Mouse (Mus musculus) G1E-ER4 (cell line): ENCODE results near the gene Rfx4. TPM values are rescaled to one million over a fixed set of nuclear protein-coding genes. Genes with fewer than 3 reads are reported as not detected.

ENCODE experiments used
- GATA1 ChIP-seq: IDR thresholded peaks from one replicate; pipeline ENCODE4 v1.8.0; 2012; ENCODE audit warnings: low read length, inconsistent platforms
- polyA plus RNA-seq: library from polyadenylated mRNA; stranded (reverse); fragments of >175 nt; gene quantifications from 2 replicates; pipeline ENCODE4 v1.2.3, GENCODE M21; 2012

Gene Rfx4
- polyA plus RNA-seq, 1 experiment: not detected

DNA sequence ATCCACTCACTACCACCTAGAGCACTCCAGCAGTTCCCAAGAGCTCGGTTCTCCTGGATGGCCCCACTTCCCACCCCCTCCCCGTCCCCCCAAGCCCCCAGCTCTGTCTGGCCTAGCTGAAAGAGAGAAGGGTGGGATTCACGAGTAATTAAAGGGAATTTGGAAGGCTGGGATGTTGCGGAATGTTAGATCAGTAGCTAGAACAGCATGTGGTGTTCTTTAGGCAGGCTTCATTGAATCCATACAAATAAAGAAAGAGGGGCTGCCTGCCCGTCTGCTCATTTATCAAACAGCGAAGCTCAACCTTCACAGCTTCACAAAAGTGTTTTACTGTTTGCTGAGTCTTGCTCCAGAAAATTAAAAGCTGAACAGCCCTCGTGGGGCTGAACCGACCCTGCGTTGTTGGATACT, 66.9 kb downstream of the Rfx4 start:
- TF ChIP-seq GATA1: no peak

DNA sequence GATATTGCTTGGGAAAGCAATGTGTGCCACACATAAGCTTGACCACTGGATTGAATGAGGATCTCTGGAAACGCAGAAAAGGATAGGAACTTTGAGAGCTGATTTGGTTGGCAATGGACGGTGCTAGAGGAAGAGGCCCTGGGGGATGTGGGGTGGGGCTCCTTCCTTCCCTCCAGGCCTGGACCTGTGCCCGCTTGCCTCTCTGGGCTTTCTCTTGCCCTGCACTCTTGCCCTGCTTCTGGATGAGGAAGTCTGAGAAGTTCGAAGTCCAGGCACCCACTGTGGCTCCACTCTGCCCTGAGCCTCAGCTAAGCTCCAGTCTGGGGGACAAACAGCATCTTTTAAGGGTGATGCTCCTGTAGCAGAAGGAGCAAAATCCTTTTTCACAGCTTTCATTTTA, 67.8 kb downstream of the Rfx4 start:
- TF ChIP-seq GATA1: no peak

DNA sequence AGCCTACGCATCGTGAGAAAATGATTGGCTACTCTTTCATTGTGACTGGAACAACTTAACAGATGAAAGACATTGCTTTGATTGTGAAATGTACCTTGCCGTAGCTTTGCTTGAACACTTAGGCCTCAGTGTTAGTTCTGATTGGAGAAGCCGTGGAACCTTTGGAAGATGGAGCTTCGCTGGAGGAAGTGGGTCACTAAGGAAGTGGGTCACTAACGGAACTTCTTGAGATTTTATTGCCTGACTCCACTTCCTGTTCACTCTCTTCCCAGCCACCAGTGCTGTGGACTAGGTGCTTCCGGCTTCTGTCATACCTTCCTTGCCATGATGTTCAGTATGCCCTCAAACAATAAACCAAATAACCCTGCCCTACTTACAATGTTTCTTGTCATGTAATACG, 73.1 kb downstream of the Rfx4 start:
- TF ChIP-seq GATA1: no peak

DNA sequence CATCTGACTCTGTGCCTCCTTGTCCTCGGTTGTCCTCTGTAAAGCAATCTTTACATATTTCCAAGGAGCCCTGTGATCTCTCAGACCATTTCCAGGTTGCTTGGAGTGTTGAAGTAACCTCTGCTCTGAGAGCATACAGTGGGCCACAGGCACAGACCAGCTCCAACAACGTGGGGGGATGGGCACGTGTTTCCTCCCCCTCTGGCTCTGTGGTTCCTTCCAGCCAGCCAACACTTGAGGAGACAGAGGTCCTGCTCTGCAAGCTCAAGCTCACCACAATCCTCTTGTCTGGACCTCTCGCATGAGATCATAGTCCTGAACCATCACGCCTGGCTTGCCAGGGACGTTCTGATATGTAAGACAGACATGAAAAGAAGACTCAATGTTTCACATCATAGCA, 79.7 kb downstream of the Rfx4 start:
- TF ChIP-seq GATA1: no peak

DNA sequence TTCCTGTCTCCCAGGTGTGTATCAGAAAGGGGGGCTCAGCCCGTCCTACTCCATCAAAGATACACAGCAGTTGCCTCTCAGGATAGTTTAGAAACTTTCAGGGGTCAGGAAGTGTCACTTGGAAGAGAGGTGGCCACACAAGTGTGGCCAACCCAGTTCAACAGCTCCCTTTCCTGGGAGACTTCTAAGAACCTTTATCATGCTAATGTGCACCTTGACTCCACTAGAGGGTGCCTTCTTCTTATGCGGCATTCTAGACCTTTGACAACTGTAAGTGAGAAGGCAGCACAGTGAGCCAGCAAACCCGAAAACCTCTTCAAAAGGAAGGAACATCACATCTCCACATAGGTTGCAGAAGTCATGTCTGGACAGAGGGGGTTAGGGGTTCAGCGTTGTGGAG, 80.2 kb downstream of the Rfx4 start:
- TF ChIP-seq GATA1: no peak

DNA sequence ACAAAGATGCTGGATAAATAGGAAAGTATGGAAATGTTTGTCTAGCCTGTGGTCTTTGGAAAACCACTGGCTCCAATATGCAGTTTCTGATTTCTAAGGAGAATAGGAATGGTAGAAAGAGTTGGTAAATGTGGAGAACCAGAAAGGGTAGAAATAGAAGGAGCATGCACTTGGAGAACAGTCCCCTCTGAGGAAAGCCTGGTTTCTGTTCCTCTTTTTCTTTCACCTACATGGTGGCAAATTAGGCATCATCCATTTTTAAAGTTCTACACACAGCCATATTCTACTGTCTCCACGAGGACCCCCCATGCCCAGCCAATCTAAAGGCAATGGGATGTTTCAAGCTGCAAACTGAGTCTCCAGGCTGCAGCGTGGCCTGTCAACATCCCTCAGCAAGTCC, 81.5 kb downstream of the Rfx4 start:
- no peak for TF ChIP-seq GATA1

DNA sequence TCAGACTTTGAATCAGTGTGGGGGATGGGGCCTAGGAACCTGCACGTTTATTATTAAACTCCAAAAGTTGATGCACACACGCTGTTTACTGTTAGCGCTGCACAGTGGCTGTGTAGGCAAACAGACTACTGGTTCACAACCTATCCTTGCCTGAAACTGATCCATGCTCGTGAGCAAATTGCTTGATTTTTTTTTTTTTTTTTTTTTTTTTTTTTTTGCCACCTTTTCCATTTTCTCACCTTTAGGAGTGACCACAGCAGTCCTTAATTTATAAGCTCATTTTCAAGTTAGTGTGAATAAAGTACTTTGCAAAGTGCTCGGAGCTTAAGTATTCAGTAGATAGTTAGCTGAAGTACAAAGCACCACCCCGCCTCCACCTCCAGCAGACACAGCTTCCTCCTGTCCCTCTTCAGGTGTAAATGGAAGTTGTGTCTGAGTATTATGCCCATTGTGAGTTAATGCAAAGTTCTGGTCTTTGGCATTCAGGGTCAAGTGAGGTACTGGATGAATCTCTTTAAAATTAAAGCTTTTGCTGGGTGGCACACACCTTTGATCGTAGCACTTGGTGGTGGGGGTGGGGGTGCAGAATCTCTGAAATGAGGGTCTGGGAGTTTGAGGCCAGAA, 83.1 kb downstream of the Rfx4 start:
- TF ChIP-seq GATA1: no peak

DNA sequence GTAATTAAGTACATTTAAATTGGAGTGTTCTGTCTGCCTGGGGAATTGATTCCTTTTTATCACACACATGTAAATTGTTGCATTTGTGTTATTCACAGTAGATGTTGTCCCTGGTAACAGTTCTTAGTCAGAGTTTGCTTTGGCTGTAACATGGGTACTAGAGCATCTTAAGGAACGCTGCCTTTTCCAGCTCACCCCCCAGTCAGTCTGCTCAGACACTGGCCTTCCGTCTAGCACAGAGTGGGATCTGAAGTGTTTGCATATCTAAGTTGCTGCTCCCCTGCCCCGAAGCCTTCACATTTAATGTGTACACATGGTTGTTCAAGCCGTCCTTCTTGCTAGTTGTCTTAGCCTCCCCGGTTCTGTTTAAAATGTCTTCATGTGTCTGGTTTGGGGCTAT, 90.8 kb downstream of the Rfx4 start:
- TF ChIP-seq GATA1: no peak

DNA sequence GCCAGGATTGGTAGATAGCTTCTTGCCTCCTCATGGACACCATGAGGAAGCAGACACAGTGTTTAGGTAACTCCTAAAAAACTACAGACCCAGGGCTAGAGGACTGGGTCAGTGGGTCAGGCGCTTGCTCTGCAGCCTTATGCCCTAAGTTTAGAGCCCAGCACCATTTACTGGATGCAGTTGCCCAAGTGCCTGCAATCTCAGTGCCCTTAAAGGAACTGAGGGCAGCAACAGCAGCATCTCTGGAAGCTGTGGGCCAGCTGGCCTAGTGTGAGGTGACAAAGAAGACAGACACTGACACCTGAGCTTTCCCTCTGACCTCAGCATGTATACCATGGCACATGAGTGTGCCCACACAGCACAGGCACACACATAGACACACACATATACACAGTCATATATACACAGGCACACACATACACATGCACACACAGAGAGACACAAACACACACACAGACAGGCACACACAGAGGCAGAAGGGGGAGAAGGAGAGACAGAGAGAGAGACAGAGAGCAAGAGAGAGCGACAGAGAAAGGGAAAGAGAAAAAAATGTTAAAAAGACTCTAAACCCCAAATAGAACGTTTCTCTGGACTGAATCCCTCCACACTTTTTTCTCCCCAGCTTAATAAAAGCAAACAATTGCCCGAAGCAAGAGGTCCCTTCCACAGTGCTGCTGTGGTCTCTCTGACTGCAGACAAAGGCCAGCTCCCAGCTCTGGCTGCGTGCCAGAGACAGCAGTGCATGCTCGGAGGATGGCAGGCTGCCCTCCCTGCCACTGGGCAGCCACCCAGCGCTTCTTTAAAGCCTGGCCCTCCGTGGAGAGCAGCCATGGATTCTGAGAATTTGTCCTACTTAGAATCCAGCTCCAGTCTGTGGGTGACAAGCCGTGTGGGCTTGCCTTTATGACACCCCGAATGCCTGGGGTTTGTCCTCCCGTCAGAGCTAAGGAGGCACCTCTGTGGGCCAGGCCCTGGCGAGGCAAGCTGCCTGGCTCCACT, 96.4 kb downstream of the Rfx4 start:
- TF ChIP-seq GATA1: no peak

DNA sequence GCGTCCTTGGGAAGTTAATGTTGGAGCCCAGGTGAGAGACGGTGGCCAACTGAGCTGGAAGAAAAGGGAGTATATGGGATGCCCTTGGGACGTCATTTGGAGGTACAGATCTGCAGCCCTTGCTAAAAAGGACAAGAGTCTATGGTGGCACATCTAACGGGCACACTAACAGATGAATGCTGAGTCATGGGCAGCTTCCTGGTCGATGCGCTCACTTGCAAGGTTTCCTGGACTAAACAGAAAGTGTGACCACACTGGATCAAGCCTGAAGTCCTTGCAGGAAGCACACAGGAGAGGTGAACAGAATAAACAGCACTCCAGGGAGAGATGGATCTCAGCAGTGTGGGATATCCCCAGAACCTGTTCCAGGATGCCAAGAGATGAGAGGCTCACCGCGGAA, 98.2 kb downstream of the Rfx4 start:
- no peak for TF ChIP-seq GATA1

DNA sequence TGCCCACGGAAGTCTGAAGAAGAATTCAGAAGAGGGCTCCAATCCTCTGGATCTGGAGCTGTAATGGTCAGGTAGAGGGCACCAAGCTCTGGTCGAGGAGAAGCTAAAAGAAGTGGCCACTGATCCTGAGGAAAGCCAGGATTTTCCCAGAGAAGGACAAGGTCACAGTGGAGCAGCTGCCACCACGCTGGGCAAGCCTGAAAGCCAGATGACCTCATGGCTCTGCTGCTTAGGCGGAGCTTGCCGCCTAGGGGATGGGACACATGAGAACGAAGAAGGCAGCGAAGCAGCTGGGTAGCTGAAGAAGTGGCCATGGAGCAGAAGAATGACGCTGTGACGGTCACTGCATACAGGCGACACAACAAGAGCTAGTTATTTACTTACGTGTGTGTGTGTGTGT, 99.6 kb downstream of the Rfx4 start:
- TF ChIP-seq GATA1: no peak

DNA sequence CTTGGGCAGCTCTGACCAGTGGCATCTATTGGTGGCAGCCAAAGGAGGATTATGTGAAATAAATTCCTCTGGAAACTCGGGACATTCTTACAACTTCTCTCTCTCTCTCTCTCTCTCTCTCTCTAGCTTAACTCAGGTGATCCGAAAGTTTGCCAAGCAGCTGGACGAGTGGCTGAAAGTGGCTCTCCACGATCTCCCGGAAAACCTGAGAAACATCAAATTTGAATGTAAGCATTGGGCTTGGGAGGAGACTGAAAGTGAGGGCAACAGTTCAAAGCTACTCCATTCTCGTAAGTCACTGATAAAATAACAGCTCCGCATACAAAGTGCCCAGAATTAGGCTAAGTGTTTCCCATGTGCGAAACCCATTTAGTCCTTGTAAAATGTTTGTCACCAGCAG, 102.5 kb downstream of the Rfx4 start:
- TF ChIP-seq GATA1: no peak

DNA sequence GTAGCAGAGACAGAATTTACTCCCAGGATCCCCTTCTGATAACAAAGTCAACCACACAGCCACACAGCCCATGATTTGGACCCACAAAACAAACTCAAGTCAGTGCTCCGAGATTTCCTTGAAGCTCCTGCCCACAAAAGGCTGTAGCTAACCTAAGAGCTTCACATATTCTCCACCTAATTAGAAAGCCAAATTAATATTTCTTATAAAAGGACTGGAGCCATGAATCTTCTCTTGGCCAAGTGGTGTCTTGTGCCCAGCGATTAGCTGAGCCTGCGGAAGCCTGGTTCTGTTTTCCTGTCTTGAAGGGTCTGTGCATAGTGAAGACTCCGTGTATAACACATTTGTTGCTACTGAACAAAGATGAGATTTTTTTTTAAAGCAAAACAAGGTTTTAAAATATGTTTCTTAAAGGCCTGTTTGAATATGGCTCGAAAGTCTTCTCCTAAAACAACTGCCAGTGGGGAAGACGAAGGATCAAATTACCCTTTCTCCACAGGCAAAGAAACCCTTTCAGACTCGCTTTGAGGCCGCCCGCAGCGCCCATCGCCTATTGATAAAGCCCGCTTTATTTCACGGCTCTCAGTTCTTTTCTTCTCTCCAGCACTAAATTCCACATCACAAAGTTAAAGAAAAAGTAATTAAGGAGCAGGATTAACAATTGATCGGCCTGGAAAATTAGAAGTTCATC, 103.1 kb downstream of the Rfx4 start:
- TF ChIP-seq GATA1: no peak

DNA sequence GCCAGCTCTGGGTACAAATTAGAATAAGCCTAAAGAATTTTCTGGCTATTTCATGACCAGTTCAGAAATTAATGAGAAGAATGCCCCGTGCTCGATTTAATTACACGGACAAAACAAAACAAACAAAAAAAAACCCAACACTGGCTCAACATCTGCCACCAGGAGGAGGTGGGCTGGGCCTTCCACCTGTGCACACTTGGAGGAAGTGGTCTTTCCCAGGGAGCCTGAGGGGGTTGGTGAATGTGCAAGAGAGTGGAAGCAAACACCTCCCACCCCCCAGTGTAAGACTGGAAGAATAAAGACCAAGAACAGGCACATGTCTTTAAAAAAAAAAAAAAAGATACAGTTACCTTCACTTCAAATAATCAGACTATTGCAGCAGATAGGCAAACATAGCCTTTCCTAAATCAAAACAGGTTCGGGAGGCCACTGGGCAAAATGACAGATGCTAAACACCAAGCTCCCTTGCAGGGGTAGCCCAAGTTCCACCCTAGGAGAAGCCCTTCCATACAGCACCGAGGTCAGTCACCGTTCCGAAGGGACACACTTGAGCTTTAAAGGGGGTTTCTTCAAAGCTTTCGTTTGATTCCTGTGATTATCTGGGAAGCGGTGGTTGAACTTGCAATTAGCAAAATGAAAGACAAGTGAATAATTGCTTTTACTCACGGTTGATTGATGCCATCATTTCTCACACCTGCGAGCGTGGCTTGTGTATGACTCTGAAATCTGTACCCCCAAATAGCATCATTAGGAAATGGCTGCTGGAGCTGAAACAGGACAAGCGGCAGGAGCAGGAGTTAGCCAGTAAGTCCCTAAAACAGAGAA, 103.9 kb downstream of the Rfx4 start:
- TF ChIP-seq GATA1: no peak

DNA sequence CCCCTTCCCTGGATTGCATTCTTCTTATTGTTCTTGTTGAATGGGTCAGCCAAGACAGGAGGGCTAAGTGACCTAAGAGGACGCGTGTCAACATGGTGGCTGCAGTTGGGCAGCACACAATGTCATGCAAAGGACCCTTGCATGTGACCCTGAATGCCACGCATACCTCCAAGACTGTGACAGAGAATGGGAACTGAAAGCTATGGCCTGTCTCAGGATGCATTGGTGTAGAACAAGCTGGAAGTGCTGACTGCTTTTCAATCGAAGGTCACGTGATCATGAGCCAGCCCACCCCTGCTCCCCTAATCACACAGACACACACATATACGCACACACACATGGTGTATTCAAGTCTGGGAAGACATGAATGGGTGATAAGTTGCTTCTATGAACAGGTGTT, 107.6 kb downstream of the Rfx4 start:
- TF ChIP-seq GATA1: no peak

DNA sequence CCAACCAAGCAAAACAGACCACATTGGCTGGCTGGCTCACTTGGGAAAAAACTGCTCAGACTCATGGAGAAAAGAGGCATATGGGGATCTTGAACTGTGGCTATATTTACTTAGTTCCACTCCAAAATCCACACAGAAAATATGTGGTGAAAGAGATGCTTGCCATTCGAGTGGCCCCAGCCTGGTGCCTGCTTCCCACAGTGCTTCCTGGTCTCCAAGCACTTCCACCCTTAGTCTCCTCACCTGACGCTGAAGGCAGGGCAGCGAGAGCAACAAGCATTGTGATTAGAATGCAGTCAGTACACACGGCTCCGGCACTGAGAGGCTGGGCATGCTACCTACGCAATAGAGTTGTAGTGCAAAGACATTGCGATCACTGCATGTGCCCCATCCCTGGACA, 111.7 kb downstream of the Rfx4 start:
- TF ChIP-seq GATA1: no peak

DNA sequence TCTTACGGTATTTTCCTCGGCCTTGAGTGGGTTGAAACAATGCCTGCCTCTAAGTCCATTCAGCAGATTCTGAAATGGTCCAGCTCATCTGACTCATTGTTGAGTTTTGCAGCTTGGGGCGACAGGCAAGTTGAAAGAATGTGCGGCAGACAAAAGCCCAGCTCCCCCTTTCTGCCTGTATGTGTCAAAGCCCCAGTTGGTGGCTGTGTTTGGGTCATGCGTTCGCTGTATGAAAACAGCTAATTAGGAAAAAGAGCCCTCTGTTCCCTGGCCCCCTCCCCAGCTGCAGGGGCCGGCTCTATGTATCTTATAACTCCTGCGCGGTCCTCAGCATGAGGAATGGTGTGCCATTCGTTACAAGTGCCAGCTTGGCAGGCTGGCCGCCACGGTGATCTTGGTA, 115.4 kb downstream of the Rfx4 start:
- no peak for TF ChIP-seq GATA1
